Mouse (Mus musculus) thymus, postnatal 4 days (tissue): Measurements from ENCODE around the gene Fam183b.
"Not testable (repeated sequence)": the region's sequence is repeated elsewhere in the genome, so short reads cannot be mapped to it uniquely, and the experiment has no call there.

Source experiments
- DNase-seq: peaks from one replicate; pipeline ENCODE4 v3.0.0; 2021

Fam183b gene

DNA sequence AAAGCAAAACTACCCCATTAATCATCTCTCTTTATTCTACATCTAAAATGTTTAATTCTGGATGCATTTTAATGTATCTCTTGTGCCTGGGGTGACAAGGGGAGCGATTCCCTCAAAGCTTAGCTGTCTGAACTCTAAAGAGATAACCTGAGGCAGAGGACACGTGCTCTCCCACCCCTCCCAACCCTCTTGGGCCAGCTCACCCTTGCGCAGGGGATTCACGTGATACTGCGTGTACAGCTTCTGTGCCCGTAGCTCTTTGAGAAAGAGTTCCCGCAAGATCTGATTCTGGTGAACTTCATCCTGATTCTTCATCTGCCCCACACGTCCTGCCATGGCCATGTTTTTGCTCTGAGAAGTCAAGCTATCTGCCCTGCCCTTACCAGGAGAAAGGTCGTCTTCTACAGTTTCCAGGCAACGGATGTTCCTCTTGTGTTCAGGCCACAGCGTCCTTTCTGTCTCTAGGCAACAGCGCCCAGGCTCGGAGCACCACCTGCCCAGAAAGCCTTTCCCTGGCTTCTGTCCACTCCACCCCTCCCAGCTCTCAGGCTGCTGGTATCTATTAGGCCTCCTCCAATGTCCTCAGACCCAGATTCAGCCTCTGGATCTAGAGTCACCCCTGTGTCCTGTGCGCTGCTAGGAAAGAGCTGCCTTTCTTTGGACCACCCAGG, at the start of gene Fam183b:
TSS of gene Fam183b (minus strand) at position 403 of the 671 bp plus-strand sequence.
- no peak for DNase-seq

DNA sequence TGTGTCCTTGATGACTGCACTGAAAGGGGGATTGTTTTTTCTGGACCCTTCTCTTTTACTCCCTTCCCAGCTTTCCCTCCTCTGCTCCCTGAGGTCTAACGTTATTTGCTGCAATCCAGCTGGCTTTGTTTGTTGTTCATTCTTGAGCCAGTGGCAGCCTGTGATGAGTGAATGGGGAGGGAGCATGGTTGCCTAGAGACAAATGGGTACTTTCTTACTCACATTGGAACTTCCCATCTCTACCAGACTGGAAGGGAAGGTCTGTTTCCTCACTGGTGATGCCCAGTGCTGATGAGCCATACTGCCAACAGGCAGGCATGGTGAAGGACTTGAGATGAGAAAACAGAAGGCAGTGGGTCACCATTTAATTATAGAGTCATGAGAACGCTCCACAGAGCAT, 48.0 kb upstream of the Fam183b start:
- no peak for DNase-seq

DNA sequence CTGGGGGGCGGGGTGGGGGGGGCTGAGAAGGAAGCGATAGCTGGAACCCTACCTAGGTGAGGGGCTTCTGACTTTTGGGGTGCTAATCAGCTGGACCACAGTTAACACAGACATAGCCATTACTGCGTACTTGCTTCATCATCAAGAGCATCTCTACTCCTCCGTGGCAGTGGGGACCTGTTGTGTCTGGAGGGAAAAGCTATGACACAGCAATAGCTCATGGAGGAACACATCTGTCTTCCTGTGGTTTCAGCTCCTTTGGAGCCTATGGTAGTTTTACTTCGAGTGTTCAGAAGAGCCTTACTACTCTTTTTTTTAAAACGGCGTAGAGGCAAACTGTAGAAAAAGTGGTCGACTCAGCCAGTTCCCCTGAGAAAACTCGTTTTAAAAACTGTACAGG, 45.9 kb upstream of the Fam183b start:
- no peak for DNase-seq

DNA sequence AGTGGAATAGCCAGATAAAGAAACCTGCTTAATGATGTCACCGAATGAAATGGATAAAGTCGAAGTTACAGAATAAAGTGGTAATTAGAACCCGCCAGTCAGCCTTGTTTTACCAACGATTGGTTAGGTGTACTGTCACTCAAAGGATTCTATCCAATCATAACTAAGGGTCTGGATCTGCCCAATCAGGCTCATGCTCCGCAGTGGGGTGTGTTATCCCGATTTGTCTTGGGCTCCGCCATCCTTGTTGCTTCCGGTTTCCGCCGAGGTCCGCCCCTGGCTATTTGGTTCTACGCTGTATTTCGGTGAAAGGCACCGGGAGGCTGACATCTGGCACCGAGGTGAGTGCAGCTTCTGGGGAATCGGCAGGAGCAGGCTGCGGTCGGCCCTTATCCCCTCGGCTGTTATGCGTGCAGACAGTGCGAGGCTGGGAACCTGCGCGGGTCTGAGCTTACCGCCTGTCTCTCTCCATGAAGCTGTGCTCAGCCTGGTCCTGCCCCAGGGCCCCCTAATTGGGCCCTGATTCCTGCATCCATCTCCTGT, 45.2 kb upstream of the Fam183b start, which contains the start of gene Gm12258:
TSS of gene Gm12258 (plus strand) at position 240 of the 543 bp plus-strand sequence.
- peak; percentile 78 for DNase-seq

- DNase-seq = not testable (repeated sequence)
Measured at GRCm38 (mm10) chr11:58838951-58839350, 37.2 kb upstream of the Fam183b start, which contains the start of gene Olfr311. Olfr311 (plus strand) TSS chr11:58839251.

GRCm38 (mm10) chr11:58832541-58832940, 30.8 kb upstream of the Fam183b start:
- peak; percentile 56 for DNase-seq

DNA sequence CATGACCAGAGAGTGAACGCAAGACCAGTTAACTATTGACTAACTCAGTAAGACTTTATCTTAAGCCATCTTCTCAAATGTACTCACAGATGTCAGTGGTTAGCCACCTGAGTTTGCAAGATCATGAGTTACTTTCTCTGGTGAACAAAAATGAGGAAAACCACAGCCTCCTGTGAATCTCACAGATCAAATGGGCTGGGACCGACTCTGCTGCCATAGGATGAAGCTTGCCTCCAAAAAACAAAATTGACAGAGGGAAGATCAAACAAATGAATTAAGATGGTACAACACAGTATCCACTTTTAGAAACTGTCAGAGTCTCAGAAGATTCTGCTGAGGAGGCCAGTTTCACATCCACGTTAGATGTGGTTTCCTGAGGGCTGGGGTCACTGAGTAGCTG, 28.0 kb upstream of the Fam183b start:
- peak; percentile 43 for DNase-seq

DNA sequence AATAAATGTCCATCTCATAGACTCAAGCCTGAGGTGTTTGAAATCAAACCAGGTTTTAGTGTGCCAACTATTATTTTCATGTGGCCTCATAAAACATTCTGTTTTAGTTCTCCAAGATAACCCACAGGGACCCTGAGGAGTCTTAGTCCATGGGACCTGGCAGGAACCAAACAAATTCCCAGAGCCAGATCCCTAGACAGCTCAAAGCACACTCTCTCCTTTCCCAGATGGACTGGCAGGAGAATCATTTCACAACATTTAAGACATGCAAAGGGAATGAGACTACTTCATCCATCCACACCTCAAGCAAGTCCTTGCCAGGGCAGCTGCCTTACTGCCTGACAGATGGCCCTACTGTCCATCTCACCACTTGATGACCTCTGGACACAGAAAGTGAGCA, 27.2 kb upstream of the Fam183b start, which contains the start of gene Olfr312:
TSS of gene Olfr312 (plus strand) at position 301 of the 400 bp plus-strand sequence.
- not testable (repeated sequence) for DNase-seq

- DNase-seq = no peak
Measured at GRCm38 (mm10) chr11:58815676-58816075, 13.9 kb upstream of the Fam183b start.

DNA sequence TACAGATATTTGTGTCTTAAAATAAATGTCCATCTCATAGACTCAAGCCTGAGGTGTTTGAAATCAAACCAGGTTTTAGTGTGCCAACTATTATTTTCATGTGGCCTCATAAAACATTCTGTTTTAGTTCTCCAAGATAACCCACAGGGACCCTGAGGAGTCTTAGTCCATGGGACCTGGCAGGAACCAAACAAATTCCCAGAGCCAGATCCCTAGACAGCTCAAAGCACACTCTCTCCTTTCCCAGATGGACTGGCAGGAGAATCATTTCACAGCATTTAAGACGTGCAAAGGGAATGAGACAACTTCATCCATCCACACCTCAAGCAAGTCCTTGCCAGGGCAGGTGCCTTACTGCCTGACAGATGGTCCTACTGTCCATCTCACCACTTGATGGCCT, 12.9 kb upstream of the Fam183b start, which contains the start of gene Olfr313:
TSS of gene Olfr313 (plus strand) at position 301 of the 400 bp plus-strand sequence.
- DNase-seq = not testable (repeated sequence)

- peak; percentile 52 for DNase-seq
Measured at GRCm38 (mm10) chr11:58812001-58812400, 10.2 kb upstream of the Fam183b start.

DNA sequence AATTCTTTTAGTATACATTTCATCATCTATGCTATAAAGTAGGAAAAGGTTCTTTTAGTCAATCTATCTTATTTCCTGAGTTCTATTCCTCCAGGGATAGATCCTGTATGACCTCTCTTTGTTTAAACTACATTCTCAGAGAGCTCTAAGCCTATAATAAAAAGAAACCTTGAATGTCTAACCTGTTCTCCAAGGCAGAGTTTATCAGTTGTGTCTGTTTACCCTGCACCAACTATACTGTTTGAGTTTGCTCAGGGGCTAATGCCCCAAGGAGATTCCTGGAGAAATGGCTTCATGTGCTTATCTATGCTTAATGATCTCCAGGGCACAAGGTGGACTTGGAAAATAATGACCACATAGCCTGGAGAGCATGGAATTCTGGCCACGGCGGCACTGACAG, 2.6 kb upstream of the Fam183b start:
- DNase-seq = no peak

DNA sequence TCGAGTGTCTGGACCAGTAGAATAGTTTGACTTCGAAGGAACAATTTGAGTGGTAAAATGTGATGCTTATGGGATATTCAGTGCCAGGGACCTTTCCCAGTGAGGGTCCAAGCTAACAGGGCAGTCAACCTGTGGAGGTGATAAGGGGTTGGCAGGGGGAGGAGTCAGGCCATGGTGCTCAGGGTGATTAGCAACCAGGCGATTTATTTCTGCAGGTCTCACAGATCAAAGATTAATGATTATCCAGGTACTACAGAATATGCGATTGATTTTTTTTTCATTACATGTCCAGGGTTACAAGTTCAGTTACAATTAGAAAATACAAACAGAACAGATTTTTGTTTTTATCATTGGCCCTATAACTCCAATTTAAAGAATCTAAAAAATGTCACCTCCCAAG, 2.1 kb upstream of the Fam183b start:
- no peak for DNase-seq

DNA sequence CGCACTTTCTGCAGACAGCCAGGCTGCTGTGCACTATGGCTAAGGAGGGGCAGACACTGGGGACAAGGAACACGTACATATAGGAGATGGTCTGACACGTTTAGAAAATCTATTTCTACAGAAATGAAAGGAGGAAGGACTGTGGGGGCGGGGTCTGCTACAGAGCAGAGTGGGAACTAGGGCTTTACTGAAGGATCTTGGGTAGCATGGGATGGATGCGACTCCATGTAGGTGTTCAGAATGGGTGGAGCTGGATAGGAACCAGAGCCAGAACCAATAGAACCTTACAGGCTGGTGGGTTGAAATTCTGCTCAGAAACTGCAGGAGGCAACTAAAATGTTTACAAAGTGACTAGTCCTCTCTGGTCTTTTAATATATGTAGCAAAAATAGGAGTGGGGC, 2.0 kb downstream of the Fam183b start:
- DNase-seq = no peak

DNA sequence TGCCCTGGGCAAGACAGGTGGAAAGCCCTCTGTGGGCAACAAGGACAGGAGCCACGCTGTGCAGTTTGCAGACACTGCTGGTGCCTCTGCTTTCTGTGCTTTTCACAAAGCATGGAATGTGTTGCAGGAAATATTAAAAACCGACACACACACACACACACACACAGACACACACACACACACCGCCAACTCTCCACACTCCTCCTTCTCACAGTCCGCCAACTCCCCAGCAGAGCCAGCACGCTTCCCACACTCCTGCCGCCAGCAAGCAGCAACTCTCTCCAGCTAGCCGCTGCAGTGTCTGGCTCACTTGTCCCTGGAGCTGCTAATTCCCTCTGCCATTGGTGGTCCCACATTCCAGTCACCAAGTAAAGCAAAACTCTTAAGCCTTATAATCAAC, 4.9 kb downstream of the Fam183b start:
- no peak for DNase-seq

DNA sequence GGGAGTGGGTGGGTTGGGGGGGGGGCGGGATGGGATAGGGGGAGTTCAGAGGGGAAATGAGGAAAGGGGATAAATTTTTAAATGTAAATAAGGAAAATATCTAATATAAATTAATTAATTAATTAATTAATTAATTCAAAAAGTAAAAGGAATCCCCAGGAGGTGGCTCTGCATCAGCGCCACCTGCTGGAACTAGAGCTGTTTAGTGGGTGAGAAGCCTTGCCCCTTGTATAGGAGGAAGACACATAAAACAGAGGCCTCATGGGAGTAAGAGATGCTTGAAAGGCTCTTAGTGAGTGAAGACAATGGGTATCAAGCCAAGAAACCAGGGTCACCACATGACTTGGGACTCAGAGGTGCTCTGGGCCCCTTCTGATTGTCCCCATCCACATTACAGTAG, 5.9 kb downstream of the Fam183b start:
- peak; percentile 70 for DNase-seq

DNA sequence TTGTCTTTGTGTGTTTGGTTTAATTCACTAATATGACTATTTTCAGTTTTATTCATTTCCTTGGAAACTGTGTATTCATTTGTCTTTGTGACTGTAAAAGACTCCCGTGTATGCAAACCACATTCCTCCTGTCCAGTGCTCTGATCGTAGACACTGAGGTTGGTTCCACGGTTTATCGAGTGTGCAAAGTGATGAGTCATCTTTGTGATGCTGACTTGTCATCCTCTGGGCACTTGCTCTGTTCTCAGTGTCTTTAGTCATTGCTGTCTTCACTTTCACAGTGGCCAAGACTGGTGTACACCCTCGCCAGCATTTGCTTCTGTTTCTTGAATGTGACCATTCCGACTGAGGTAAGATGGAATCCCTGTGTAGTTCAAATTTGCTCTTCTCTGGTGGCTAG, 11.1 kb downstream of the Fam183b start:
- no peak for DNase-seq

DNA sequence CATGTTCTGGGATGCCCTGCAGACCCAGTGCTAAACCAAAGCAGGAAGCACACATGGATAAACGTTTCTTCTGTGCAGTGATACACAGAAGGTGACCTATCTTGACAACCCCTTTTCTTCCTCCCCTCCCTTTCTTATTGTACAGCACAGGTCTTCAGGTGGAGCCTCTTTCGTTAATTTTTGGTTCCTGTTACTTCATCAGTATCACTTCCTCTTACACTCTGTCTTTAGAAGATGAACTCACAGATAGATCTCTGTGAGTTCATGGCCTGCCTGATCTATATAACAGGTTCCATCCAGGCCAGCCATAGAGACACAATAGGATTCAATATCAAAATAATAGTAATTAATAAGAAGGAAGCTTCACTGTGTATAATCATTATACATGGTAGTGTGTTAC, 11.7 kb downstream of the Fam183b start:
- DNase-seq = no peak

- no peak for DNase-seq
Measured at GRCm38 (mm10) chr11:58789532-58789931, 12.2 kb downstream of the Fam183b start.

DNA sequence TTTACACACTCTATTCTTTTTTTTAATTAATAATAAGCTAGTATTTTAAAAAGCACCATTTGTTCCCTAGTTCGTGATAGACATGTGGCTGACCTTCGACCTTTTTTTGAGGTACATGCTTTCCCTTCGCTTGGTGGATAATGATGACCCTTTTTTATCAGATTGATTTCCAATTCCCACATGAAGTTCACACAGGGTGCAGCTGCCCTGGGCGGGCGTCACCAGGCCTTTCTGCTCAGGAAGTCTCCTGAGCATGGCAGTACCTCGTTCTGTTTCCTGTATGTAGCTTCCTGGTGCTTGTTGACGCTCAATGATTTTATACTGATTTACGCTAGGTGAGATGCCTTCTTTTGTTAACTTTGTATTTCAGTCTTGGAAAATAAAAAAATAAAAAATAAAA, 13.4 kb downstream of the Fam183b start:
- DNase-seq = peak; percentile 54

DNA sequence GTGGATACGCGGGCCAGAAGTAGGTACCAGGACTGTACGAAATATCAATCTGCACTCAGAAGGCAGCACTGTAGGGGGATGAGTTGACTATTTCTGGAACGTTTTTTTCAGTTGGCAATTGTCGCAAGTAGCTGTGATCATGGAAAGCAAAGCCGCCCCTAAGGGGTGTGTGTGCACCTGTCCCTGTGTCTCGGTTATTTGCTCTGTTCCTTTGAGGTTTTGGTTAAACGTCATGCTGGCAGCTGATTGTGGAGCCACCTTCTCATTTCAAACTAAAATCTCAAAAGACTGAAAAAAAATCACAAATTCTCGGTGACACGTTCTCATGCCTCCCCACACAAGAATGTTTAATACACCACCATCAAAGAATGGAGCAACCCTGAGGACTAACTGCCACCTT, 14.1 kb downstream of the Fam183b start:
- DNase-seq = peak; percentile 51

GRCm38 (mm10) chr11:58784182-58784581, 17.6 kb downstream of the Fam183b start:
- DNase-seq = no peak

DNA sequence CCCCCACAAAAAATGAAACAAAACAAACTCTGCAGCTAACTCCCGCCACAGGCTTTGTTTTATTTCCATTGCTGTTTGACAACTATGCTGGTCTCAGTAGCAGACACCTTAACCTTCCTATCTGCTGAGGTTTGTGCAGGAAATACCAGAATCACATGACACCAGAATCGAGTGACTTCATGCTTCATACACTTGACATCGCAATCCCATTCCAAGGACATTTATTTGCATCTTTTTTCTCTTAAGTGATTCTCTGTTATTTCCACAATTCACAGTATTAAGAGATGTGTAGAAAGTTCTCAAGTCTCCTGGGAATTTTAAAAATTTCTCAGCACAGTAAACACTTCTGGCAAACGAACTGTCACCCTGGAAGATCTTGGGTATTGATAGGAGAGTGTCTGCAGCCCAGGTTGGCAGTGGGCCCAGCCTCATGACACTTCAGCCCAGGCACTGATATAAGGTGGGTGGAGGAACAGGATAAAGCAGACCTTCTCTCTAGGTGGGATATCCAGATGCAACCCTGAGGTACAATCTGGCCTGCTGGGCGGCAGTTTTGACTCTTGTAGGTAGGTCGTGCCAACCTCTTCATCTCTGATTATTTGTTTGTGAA, 19.2 kb downstream of the Fam183b start, which contains the start of gene Olfr314:
TSS of gene Olfr314 (plus strand) at position 473 of the 610 bp plus-strand sequence.
- no peak for DNase-seq

DNA sequence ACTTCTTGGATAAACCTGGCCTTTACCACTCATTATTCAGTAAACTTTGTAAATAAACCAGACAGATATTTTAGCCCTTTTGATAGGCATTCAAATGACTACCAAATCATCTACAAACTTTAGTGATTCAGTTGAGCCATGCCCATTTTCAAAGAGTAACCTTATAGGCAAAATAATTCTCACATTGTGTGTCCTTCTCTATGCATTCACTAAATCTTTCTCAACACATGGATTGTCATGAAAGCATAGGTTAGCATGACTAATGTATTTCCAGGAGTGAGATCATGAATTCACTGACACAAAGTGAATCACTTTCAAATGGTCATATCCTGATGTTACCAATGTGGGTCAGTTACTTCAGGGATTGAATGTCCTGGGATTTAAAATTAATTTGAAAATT, 28.9 kb downstream of the Fam183b start, which contains the start of gene Olfr315:
TSS of gene Olfr315 (plus strand) at position 301 of the 400 bp plus-strand sequence.
- no peak for DNase-seq
